Mouse (Mus musculus) adrenal gland, postnatal 4 days (tissue): Measurements from ENCODE around the gene Rps18. TPM values are rescaled to one million over a fixed set of nuclear protein-coding genes. Genes with fewer than 3 reads are reported as not detected.
"Not testable (repeated sequence)": the region's sequence is repeated elsewhere in the genome, so short reads cannot be mapped to it uniquely, and the experiment has no call there.

Experiments
- DNase-seq, 2 experiments: peaks; one replicate each; pipeline ENCODE4 v3.0.0; 2021 to 2022; ENCODE audit warnings: low spot score in 2 of 2, mixed read lengths in 2 of 2
- total RNA-seq, 2 experiments: library from RNA; stranded (reverse); gene quantifications; 2 replicates each; pipeline ENCODE4 v1.2.3; 2021

Rps18 gene
- total RNA-seq, 2 experiments from 2014 or later: 1,180 to 1,281 TPM

DNA sequence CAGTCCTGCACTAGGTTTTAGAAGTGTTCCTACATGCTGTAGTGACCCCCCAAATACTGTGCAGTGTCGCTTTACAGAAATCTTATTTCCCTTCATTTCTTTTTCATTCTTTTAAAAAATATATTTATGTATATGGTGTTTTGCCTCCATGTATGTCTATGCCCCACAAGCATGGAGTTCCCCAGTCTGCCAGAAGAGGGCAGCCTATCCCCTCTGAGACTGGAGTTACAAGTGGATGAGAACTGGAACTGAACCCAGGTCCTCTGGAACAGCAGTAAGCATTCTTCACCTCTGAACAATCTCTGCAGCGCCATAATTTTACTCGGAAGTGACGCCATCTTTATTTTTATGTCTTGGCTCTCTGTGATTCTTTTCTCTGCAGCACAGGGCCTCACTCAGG, 13.6 kb upstream of the Rps18 start:
- no peak for DNase-seq

DNA sequence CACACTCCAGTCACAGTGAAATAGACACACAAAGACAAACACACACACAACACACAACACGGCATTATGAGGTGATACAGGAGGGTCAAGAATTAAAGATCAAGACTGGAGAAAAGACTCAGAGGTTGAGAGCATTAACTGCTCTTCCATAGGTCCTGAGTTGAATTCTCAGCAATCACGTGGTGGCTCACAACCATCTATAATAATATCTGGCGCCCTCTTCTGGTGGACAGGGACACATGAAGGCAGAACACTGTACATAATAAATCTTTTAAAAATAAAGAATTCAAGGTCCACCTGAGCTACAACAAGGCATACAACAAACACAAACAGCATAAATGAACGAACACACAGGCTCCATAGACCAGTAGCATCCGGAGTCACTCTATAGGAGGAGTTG, 13.1 kb upstream of the Rps18 start:
- DNase-seq: no peak

DNA sequence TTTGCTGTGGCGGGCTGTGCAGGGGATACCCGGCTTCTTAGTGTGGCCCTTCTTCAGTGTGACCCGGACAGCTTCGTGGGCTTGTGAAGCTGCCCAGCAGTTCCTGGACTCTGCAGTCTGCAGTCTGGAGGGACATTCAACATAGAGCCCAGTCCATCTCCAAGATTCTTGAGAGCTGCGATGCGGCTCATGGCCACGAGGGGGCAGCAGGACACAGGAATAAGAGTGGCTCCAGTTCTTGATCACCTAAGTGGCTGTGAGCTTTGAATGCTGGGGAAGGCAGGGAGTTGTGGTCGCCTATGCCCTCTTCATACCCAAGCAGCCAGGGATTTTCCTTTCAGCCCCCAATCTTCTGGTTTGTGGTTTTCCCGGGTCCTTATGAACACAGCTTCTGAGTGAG, 12.7 kb upstream of the Rps18 start:
- DNase-seq: peak in 1 of 2 experiments; percentile 66

DNA sequence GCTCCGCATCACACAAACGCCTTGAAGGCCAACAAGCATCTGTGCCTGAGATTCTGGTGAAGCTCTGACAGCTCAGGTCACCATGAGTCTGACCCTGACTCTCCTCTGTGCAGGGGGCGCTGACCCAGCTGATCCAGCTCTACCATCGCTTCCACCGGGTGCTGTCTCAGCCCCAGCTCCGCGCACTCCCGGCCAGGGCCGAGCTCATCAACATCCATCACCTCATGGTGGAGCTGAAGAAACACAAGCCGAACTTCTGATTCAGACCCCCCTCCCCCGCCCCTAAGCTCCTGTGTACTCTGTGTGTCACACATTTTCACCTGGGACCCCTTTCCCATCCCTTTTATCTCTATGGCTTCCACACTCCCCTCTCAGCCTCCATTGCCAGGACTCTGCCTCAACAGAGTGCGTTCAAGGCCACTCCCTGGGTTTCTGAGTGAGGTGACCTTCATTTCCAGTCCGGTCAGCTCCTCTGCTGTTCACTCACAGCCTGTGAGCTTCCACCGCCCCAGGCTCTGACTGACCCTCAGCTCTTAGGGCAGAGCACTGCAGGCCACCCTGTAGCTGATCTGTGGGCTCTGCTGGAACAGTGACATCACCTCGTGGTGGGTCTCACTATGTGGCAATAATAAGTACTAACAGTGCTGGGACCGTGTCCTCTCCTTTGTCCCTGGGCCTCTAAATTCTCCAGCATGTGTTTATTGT, 10.2 kb upstream of the Rps18 start:
- no peak for DNase-seq

DNA sequence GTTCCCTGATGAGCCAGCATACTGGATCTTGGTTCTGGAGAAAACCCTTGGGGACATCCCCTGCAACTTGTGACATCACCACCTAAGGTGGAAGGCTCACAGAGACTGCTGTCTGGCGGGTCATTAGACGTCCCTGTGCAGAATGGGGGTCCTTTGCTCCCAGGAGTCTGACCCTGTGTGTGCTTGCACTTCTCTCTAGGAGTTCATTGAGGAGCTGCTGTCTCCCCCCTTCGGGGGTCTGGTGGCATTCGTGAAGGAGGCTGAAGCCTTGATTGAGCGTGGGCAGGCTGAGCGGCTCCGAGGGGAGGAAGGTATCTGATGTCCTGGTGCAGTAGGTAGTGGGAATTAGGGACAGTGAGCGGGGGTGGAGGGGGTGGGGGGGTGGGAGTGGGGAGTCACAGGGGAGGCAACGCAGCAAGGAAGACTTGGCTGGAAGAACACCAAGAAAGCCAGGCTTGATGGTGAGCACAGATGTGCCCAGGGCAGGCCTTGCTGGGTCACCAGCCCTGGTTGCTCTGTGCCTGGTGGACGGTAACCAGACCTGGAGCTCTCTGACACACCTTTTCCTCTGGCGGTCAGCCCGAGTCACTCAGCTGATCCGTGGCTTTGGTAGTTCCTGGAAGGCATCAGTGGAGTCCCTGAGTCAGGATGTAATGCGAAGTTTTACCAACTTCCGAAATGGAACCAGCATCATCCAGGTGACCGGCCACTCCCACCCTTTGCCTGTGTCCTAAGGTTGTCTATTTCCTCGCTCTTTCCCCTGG, 9.5 kb upstream of the Rps18 start:
- no peak for DNase-seq

DNA sequence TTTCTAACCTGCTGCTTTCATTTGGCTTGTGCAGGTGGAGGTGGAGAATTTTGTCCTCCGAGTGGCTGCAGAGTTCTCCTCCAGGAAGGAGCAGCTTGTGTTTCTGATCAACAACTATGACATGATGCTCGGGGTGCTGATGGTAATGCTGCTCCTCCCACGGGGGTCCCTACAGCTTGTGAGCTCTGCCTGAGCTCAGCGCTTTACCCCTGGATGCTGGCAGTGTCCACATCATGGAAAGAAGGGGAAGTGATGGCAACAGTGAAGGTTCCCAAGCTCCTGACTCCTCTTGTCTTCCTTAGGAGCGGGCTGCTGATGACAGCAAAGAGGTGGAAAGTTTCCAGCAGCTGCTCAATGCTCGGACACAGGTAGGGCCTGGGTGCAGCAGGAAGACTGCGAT, 7.1 kb upstream of the Rps18 start:
- DNase-seq: no peak

DNA sequence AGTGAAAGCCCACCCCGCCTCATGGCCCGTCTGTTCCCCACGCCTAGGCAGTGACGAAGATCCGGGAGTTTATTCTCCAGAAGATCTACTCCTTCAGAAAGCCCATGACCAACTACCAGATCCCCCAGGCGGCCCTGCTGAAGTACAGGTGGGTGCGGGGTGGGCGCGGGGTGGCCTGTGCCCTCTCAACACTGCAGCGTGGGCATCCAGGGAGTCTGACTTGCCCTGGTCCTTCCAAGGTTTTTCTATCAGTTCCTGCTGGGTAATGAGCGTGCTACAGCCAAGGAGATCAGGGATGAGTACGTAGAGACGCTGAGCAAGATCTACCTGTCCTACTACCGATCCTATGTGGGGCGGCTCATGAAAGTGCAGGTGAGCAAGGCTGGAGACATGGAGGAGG, 4.1 kb upstream of the Rps18 start:
- DNase-seq: no peak

DNA sequence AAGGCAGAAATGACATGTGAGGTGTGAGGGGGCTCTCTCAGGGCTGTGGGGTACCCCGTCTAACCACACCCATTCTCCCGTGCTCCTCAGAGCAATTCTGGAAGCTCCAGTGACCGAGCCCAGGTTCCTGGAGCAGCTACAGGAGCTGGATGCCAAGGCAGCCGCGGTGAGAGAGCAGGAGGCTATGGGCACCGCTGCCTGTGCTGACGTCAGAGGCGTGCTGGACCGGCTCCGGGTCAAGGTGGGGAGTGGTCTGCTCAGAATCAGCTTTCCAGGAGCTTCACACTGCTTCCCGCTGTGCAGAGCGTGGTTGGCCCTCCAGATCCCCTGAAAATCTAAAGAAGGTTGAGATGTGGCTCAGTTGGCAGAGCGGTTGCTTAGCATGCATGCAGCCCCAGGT, 3.3 kb upstream of the Rps18 start:
- no peak for DNase-seq

DNA sequence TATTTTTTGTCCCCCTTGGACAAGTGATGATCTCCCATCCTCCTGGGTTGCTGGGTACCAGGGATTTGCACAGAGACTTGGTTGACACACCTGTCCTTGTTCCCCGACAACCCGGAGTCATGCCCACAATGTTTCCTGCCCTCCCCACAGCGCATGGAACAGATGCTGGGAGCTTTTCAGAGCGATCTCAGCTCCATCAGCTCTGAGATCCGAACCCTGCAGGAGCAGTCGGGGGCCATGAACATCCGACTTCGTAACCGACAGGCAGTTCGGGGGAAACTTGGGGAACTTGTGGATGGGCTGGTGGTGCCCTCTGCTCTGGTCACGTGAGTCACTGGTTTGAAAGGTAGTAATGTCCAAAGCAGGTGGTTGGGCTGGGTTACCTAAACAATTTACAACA, 2.6 kb upstream of the Rps18 start:
- DNase-seq: no peak

DNA sequence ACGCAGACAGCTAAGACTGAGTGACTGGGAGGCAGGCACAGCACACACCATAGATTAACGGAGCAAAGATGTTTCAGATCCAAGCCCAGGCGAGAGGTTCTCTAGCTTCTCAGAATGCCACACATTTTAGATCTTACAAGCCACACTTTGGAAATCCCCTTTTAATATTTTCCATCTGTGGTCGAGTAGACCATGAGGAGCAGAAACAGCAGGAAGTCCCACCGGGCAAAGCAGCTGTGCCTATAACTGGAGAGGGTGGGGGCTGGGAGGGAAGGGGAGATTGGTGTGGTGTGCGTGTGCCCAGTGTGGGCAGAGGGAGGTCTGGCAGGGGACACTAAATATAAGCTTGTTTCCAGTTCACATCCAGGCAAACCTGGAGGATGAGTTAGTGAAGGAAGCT, 1.7 kb upstream of the Rps18 start:
- no peak for DNase-seq

DNA sequence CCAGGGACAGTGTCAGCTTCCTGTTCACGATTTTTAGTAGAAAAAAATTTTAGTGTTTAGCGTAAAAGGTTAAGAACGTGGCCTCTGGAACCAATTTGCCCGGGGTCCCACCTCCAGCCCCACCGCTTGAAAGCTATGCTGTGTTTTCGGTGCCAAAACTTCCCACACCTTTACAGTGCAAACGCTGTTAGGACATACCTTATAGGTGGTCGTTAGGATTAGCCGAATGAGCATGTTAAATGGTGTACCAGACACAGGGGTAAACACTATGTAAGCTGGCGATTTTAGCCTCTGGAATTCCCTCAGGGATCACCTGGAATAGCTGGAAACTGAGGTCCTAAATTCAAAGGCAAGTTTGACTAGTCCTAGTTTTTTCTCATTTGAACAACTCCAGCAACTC, 535 bp upstream of the Rps18 start:
- DNase-seq: no peak

DNA sequence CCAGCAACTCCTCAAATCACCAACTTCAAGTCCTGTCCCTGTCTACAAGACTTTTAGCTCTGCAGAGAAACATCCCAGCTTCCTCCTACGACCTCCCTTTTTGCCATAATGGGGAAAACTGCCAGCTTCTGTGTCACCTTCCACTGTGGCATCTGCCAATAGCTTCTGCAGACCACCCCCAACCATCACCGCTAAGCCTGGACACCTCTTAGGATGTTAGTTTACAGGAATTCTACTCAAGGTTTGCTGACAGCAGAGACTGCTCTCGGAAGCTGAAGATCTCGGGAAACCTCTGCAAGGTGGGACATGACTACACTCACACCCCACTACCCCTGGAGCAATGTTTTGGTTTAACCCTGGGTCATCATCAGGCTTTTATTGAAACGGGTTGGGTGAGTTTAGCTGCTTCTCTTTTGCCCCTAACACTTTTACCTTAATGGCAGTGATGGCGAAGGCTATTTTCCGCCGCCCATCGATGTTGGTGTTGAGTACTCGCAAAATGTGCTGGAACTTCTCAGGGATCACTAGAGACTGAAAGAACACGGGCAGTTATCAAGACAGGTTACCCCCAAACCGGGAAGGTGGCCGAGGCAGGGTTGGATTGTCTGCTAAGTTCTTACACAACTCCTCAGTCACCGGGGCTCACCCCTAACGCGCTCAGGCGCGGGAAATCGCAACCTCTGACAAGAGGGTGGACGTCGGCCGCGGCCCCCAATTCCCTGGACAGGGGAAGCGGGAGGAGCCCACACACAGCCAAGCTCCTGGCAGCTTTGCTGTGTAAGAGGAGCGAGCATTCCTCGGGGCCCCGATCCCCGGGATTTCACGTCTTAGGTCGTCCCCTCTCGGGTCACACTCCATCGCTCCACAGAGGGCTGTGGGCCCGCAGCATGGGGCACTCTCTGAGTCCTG, 901 bp downstream of the Rps18 start:
- DNase-seq: peak in 1 of 2 experiments; percentile 28

DNA sequence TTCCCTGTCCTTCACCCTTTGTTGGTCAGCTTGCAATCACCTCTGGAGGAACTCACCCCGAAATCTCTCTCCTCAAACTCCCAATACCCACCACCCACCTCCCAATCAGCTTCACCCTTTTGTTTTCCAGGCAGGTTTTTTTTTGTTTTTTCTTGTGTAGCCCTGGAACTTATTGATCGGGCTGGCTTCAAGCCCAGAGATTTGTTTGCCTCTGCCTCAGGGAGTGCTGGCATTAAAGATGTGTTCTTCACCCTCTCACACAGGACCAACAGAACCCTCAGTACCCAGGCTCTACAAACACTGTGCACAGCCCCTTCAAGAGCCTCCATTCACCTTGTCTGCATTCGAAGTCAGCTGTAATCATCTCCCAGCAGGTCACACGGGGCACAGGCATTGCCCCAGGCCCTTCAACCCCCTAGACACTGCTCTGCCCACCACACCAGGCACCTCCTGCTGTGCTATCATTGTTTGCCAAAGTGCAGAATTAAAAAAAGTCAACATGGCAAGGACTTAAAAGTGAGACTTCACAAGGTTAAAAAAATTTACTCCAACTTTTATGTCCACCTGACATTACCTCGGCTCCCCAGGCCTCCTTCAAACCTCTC, 1.7 kb downstream of the Rps18 start:
- no peak for DNase-seq

DNA sequence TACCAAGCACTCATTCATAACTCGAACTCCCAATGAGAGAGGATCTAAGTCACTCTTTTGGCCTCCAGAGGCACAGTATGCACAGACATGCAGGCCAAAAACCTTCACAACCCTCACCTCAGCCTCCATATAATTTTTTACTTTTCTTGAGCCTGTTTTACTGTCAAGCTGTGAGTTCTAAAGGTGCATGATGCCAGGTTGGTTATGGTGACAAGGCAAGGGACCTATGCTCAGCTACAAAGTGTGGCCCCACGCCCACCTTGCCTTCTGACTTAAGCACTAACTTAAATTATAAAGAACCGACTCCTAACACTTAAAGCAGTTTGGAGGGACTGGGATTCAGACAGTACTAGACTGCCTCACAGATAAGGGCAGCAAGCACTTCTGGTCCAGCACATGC, 2.5 kb downstream of the Rps18 start:
- DNase-seq: no peak

DNA sequence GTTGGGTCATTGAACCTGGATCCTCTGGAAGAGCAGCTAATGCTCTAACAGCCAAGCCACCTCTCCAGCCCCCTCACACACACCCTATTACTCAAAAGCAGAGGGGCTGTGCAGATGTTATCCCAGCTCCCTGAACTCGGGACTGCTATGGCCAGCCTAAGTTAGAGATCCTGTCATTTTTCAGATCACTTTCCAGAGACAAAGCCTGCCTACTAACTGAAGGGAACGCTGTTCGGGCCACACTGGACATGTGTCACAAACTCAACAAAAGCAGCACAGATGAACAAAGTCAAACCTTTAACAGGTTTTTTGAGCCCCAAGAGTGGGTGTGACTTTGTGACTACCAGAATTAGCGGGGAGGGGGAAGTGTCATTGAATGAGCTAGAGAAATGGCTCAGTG, 2.9 kb downstream of the Rps18 start:
- DNase-seq: no peak

DNA sequence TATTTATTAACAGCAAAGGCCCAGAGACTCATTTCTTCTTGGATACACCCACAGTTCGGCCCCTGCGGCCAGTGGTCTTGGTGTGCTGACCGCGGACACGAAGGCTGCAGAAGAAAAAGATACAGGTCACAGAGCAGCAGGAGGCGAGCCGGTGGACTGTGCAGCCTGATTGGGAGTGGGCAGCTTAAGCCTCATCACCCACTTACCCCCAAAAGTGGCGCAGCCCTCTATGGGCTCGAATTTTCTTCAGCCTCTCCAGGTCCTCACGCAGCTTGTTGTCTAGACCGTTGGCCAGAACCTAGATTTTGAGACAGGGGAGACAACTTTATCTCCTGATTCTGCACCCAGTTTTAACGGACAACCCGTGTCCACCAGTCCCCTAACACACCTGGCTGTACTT, 3.8 kb downstream of the Rps18 start:
- not testable (repeated sequence) for DNase-seq

DNA sequence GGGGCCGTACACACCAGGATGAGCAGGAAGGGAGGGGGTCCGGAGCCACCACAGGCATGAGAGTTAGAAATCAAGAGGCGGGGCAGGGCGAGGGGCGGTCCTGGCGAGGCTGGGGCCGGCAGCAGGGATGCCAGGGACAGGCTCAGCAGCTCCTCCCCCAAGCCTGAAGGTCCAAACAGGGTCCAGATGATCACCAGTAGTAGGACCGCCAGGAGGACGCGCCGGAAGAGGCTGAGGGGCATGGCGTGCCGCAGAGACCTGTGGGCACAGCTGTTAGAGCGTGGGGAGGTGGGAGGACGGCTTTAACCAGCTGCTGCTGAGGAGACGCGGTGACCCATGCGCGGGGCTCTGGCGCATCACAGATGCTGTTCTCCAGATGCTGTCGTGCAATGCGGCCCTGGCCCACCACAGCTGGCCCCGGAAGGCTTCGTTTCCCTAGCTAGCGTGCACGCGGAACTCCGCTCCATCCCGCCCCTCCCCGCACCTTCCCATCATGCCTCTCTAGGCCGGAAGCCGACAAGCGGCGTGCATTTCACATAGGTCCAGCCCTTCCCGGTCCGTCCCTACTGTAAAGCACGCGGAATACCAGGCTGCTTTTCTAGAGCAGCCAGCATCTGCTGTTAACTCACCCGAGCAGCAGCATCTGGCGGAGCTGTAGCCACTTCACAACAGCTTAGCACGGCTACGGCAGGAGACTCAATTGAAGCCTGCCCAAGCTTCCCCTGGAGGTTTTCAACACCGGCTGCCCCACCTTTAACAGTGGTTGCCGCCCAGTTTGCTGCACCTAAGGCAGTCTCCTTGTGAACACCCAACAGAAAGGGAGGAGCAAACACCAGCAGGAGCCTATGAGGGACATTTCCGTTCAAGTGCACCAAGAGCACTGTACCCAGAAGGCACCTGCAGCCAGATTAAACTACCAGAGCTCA, 4.5 kb downstream of the Rps18 start, which contains the start of gene B3galt4:
B3galt4 (minus strand) TSS at position 468 of the 926 bp plus-strand sequence.
- peak; percentile 57 to 70 for DNase-seq

DNA sequence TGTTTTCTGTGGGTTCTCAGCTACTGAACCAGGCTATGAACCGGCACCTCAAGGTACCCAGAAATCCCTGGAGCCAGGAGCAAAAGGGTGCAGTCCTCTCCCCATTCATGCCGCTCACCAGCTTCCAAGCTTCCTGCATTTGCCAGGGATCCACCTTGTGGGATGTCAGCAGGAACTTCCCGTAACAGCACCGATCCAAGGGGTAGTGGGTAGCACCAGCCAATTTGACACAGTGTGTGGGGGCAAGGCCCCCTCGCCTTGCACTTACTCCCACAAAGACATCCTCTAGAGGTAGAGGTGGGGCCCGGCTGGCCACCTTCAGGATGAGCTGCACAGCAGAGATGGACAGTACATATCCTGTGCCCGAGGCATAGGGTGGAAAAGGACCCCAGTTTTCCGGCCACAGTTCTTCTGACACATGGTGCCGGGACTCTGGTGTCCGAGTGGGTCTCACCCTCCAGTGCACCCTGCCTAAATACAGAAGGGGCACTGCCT, 5.6 kb downstream of the Rps18 start:
- no peak for DNase-seq

DNA sequence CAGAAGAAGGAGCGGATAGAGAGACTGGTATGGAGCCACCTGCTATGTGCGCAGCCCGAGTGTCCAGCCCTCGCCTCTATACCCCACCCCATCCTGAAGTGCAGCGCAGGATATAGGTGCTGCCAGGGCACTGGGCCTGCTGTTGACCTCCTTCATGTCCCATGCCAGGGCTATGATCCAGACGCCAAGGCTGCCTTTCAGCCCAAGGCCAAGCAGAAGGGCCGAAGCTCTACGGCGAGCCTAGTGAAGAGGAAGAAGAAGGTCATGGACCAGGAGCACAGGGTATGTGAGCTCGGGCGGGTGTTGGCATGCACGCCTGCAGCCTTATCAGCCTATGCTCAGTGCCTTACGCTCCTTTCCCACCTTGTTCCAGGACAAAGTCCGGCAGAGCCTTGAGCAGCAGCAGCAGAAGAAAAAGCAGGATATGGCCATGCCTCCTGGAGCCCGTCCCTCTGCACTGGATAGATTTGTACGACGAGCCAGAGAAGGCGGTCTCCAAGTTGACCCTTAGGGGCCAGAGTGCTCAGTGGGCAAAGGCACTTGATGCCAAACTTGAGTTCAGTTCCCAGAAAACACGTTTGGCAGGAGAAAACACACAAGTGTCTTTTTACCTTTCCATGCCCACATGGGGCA, 6.8 kb downstream of the Rps18 start:
- no peak for DNase-seq
